Mouse (Mus musculus) cerebellum, postnatal 36 days (tissue): ENCODE results near the gene Htt.

Experiments
- DNase-seq, 2 experiments: peaks; one replicate each; pipeline ENCODE4 v3.0.0; 2021 to 2022; ENCODE audit warnings: mixed read lengths in 2 of 2

Gene Htt

GRCm38 (mm10) chr5:34896697-34897453 is 135.3 kb downstream of the Htt start:
- DNase-seq, result no peak

- no peak for DNase-seq
These were observed 138.4 kb downstream of the Htt start for GRCm38 (mm10) chr5:34899787-34900469.

- DNase-seq, result no peak
These were observed 140.8 kb downstream of the Htt start for GRCm38 (mm10) chr5:34902371-34902770.

- peak; percentile 79 to 81 for DNase-seq
These were observed 141.4 kb downstream of the Htt start for GRCm38 (mm10) chr5:34902811-34903385.

- no peak for DNase-seq
These were observed 142.9 kb downstream of the Htt start for GRCm38 (mm10) chr5:34904412-34904811.

- DNase-seq, result no peak
These were observed 145.7 kb downstream of the Htt start for GRCm38 (mm10) chr5:34907230-34907629.

GRCm38 (mm10) chr5:34907910-34908725 is 146.6 kb downstream of the Htt start, which contains the start of gene Msantd1:
Gene Msantd1, plus strand, starts transcription at chr5:34908012.
- DNase-seq, result no peak

- DNase-seq, result no peak
These were observed 147.4 kb downstream of the Htt start for GRCm38 (mm10) chr5:34908726-34909633.

GRCm38 (mm10) chr5:34909634-34910503 is 148.3 kb downstream of the Htt start:
- no peak for DNase-seq

- no peak for DNase-seq
These were observed 148.9 kb downstream of the Htt start for GRCm38 (mm10) chr5:34910504-34910815.

GRCm38 (mm10) chr5:34915801-34916200 is 154.3 kb downstream of the Htt start:
- peak; percentile 63 to 70 for DNase-seq

GRCm38 (mm10) chr5:34917234-34917655 is 155.7 kb downstream of the Htt start:
- no peak for DNase-seq

GRCm38 (mm10) chr5:34918785-34919184 is 157.2 kb downstream of the Htt start:
- no peak for DNase-seq

GRCm38 (mm10) chr5:34922531-34922930 is 161.0 kb downstream of the Htt start:
- no peak for DNase-seq

GRCm38 (mm10) chr5:34923920-34924319 is 162.4 kb downstream of the Htt start:
- DNase-seq, result no peak

GRCm38 (mm10) chr5:34924519-34924918 is 163.0 kb downstream of the Htt start:
- DNase-seq, result no peak

- no peak for DNase-seq
These were observed 166.1 kb downstream of the Htt start for GRCm38 (mm10) chr5:34927648-34928047.

GRCm38 (mm10) chr5:34930151-34930975 is 168.8 kb downstream of the Htt start:
- no peak for DNase-seq

- no peak for DNase-seq
These were observed 169.6 kb downstream of the Htt start for GRCm38 (mm10) chr5:34931091-34931490.
